Mouse (Mus musculus) C2C12 (cell line): Measurements from ENCODE around the gene Mamdc2.

ENCODE experiments used
- CTCF ChIP-seq: IDR thresholded peaks from one replicate; pipeline ENCODE4 v1.5.1; 2011; ENCODE audit not compliant: control insufficient read depth, insufficient read depth, insufficient read length
- MAX ChIP-seq: IDR thresholded peaks from one replicate; pipeline ENCODE4 v1.6.1; 2011; ENCODE audit warnings: mild to moderate bottlenecking, control low read depth
- MYOD1 ChIP-seq: IDR thresholded peaks from one replicate; pipeline ENCODE4 v1.6.1; 2011; ENCODE audit warnings: low read depth; ENCODE audit not compliant: control insufficient read depth, insufficient read length
- USF1 ChIP-seq: IDR thresholded peaks from one replicate; pipeline ENCODE4 v1.6.1; 2011; ENCODE audit warnings: low read depth, mild to moderate bottlenecking, control low read depth, moderate library complexity

DNA sequence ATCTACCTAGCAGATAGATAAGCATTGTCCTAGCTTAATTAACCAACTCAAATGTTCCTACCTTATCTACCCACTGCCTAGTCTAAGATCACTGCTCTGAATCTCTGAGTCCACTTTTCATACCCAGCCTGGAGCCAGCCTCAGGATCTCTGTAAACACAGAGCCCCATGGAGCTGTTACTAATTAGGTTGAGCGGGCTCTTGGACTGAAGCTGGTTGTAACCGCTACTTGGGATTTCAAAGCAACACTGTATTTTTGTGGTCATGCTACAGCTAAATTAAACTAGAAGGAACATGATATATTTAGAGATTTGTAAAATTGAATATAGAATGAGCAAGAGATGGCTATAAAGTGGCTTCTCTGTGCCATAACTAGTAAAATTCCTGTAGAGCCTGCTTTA is 65.8 kb downstream of the Mamdc2 start:
- no peak for TF ChIP-seq CTCF
- TF ChIP-seq MAX = no peak
- no peak for TF ChIP-seq USF1
- TF ChIP-seq MYOD1 = no peak
